Mouse (Mus musculus): Measurements from ENCODE around the gene Mpzl1.

DNA sequence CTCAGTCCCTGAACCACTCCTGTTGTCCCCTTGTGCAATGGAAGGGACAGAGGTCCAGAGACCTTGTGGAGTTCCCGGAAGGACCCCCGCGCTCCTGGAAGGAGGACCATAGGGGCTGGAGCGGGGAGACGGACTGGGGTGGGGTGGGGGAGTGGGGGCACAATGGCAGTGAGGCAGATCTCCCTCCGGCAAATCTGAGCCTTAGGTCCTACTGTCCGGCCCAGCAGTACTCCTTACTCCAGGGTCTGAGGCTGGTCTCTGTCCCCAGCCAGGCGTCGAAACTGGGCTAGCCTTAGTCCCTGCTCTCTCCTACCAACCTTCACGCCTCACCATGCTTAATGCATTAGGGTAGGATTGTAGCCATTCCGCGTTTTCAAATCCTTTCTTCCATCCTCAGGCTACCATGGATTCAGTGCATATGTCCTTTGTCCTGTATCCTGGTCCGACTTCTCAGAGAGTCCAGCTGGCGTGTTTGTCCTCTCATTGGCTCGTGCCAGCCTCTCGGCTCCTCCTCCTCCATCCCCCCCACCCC is 8.5 kb upstream of the Mpzl1 start:
- TF ChIP-seq POLR2A (IDR thresholded peaks at IDR 0.05; ENCODE audit: extremely low read depth, insufficient read depth, low read length) (no peak), CTCF (IDR thresholded peaks at IDR 0.05; ENCODE audit: low read depth, low read length) (no peak)

All from liver, adult 2 months (tissue).